Mouse (Mus musculus) stomach, embryonic 15.5 days (tissue): ENCODE data around the gene Sox11. TPM values are rescaled to one million over a fixed set of nuclear protein-coding genes. Genes with fewer than 3 reads are reported as not detected.

ENCODE experiments used
- ATAC-seq: fragments of 200-750 bp; cut with Nextera tagmentation; 2 replicates; pipeline ENCODE4 v1.8.0; 2017; ENCODE audit warnings: low read depth, moderate number of reproducible peaks, moderate TSS enrichment; ENCODE audit not compliant: insufficient read depth, low FRiP score
- H3K27ac ChIP-seq: fragments of 300-500 bp; sonication (generic); 2 replicates; pipeline ENCODE4 v1.5.1; 2015; ENCODE audit warnings: mild to moderate bottlenecking, inconsistent platforms
- H3K27me3 ChIP-seq: fragments of 300-500 bp; sonication (generic); replicated peaks from 2 replicates; pipeline ENCODE4 v1.6.1; 2015; ENCODE audit warnings: inconsistent platforms
- H3K36me3 ChIP-seq: fragments of 300-500 bp; sonication (generic); 2 replicates; pipeline ENCODE4 v1.6.1; 2015; ENCODE audit warnings: inconsistent platforms
- H3K4me1 ChIP-seq: fragments of 300-500 bp; sonication (generic); 2 replicates; pipeline ENCODE4 v1.6.1; 2015; ENCODE audit warnings: inconsistent platforms
- H3K4me2 ChIP-seq: fragments of 300-500 bp; sonication (generic); 2 replicates; pipeline ENCODE4 v1.6.1; 2015; ENCODE audit warnings: mild to moderate bottlenecking, inconsistent platforms
- H3K4me3 ChIP-seq: fragments of 300-500 bp; sonication (generic); replicated peaks from 2 replicates; pipeline ENCODE4 v1.5.1; 2015; ENCODE audit warnings: inconsistent platforms
- H3K9ac ChIP-seq: fragments of 300-500 bp; sonication (generic); 2 replicates; pipeline ENCODE4 v1.6.1; 2015; ENCODE audit warnings: inconsistent platforms
- H3K9me3 ChIP-seq: fragments of 300-500 bp; sonication (generic); 2 replicates; pipeline ENCODE4 v1.6.1; 2016; ENCODE audit warnings: inconsistent platforms
- WGBS: fragments of 180-500 bp; shearing (Covaris S2); methylation state at CpG from one replicate; pipeline ENCODE4 v1.1.7; 2015; 5-methylcytosine and 5-hydroxymethylcytosine counted together
- polyA plus RNA-seq: library from polyadenylated mRNA; unstranded; fragments of >200 nt; fragmentation: Nextera tagmentation; extraction: Ambion mirVana; gene quantifications from 2 replicates; pipeline ENCODE4 v1.2.1, GENCODE M21; 2015

Gene Sox11
- polyA plus RNA-seq, 1 experiment from 2014 or later = 30.8 TPM

GRCm38 (mm10) chr12:27293208-27293607, 49.2 kb downstream of the Sox11 start:
- H3K36me3 ChIP-seq = no peaks in the 10 kb centered on the region
- ATAC-seq = no peak
- WGBS = 69% methylated on average over 1 of the region's 1 CpGs
- no peak overlapping the region for H3K4me3 ChIP-seq
- H3K27ac ChIP-seq = no peak overlapping the region
- H3K9me3 ChIP-seq = no peaks in the 10 kb centered on the region
- H3K4me2 ChIP-seq = no peak overlapping the region
- 0 out of 2 replicates have a peak, but pooled peaks cover 7% of the 10 kb centered on the region for H3K4me1 ChIP-seq
- no peaks in the 10 kb centered on the region for H3K27me3 ChIP-seq
- H3K9ac ChIP-seq = no peak overlapping the region
